In the genomic region with DNA sequence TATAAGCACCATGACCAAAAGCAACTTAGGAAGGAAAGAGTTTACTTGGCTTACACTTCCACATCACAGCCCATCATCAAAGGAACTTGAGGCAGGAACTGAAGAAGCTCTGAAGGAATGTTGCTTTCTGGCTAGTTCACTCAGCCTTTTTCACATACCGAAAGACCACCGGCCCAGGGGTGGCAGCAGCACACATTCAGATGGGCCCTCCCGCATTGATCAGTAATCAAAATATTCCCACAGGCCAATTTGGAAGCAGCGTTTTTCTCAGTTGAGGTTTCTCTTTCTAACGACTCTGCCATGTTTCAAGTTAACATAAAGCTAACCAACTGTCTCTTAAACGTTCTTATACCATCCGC, we compare ENCODE assay signal across 8 mouse cellular contexts. TPM values are rescaled to one million over a fixed set of nuclear protein-coding genes. Genes with fewer than 3 reads are reported as not detected.
DNase-seq lines count a peak whose midpoint lies in the region; ATAC-seq and TF ChIP-seq lines count a peak whose summit lies in the region.

No protein-coding gene starts in this region.

- H3K9ac ChIP-seq in heart, embryonic 11.5 days (ENCODE audit: low read depth, low read length) = peak overlapping the region; percentile 99

- H3K36me3 ChIP-seq in heart, embryonic 11.5 days (ENCODE audit: control insufficient read depth, insufficient read depth, low read length) = peaks cover 2% of the 10 kb centered on the region
- H3K36me3 ChIP-seq in thymus, adult 2 months (ENCODE audit: control insufficient read depth, insufficient read depth, low read length) = no peaks in the 10 kb centered on the region

- TF ChIP-seq CTCF in thymus, adult 2 months (IDR thresholded peaks at IDR 0.05; ENCODE audit: borderline replicate concordance, control insufficient read depth, extremely low read depth, insufficient read depth, low read length, poor library complexity) = no peak

- peak overlapping the region; percentile 99 for H3K4me3 ChIP-seq in heart, embryonic 11.5 days (ENCODE audit: low read depth, low read length)
- H3K4me3 ChIP-seq in thymus, adult 2 months (ENCODE audit: control insufficient read depth, insufficient read depth, low read length) = peak overlapping the region; percentile 91

- peak; percentile 45; the same call in 1 of the 2 replicates for ATAC-seq in heart, embryonic 11.5 days (replicated peaks; ENCODE audit: insufficient number of reproducible peaks, low FRiP score, low TSS enrichment)

- H3K9me3 ChIP-seq in heart, embryonic 11.5 days (replicated peaks; ENCODE audit: control insufficient read depth, low read length) = no peaks in the 10 kb centered on the region

- H3K4me1 ChIP-seq in heart, embryonic 11.5 days (ENCODE audit: control insufficient read depth, insufficient read depth, low read length) = no peaks in the 10 kb centered on the region
- peaks cover 12% of the 10 kb centered on the region for H3K4me1 ChIP-seq in thymus, adult 2 months (replicated peaks; ENCODE audit: control insufficient read depth, insufficient read depth, low read length)

- peak overlapping the region; percentile 78 for H3K4me2 ChIP-seq in heart, embryonic 11.5 days

- no peaks in the 10 kb centered on the region for H3K27me3 ChIP-seq in heart, embryonic 11.5 days (ENCODE audit: control insufficient read depth, insufficient read depth, low read length)
- no peaks in the 10 kb centered on the region for H3K27me3 ChIP-seq in thymus, adult 2 months (ENCODE audit: control insufficient read depth, insufficient read depth, low read length)

- H3K27ac ChIP-seq in heart, embryonic 11.5 days (ENCODE audit: low read depth, low read length) = peak overlapping the region; percentile 94; the same call in 1 of the 2 replicates
- peak overlapping the region; percentile 68 for H3K27ac ChIP-seq in thymus, adult 2 months (ENCODE audit: control insufficient read depth, insufficient read depth, low read length)

- TF ChIP-seq POLR2A in thymus, adult 2 months (IDR thresholded peaks at IDR 0.05; ENCODE audit: control insufficient read depth, extremely low read depth, insufficient read depth, low read length, poor library complexity) = no peak

- intact Hi-C loops in heart, postnatal 10 days (cut with DNase I) = loop anchor here (2.0 kb wide), 1 partner anchor 165 kb away; the partner anchor contains the start of gene Gk5

- no peak for DNase-seq in heart, postnatal 10 days
- DNase-seq in thymus, adult 2 months = peak; percentile 45
- no peak for DNase-seq in thymus, postnatal 25 days
- peak; percentile 27 for DNase-seq in heart, postnatal 4 days
- DNase-seq in lung, postnatal 14 days = peak; percentile 20
- DNase-seq in thymus, postnatal 4 days = peak; percentile 46
- no peak for DNase-seq in cerebellum, postnatal 36 days

- whole genome bisulfite sequencing in heart, embryonic 11.5 days (ENCODE audit: insufficient replicate concordance) = under 1% methylated on average over 7 of the region's 7 CpGs
- 1% methylated on average over 7 of the region's 7 CpGs for WGBS in thymus, adult 2 months

RNA-seq across cellular contexts. Expression of gene Xrn1, which starts 0.4 kb away (rescaled TPM):
- polyA plus RNA-seq in heart, embryonic 11.5 days (2014; fragmentation: Nextera tagmentation; extraction: Ambion mirVana) = 9.9 and 18.5 TPM in 2 replicates
- total RNA-seq in heart, postnatal 10 days (2021) = 10 to 100 TPM; 24.2 to 26.3 TPM
- 15.7 and 16.2 TPM in 2 replicates for polyA plus RNA-seq in thymus, adult 2 months (2012; rRNA removed)
- total RNA-seq in heart, postnatal 4 days (2021) = 10 to 100 TPM; 26.1 to 28.3 TPM

Comparison
In these comparisons a context has a peak if more than half of its experiments do, and no peak if none do; other contexts are left out.
1. DNase-seq: peak in thymus, adult 2 months (single experiment), heart, postnatal 4 days (single experiment), lung, postnatal 14 days (single experiment) and thymus, postnatal 4 days (single experiment); none in heart, postnatal 10 days (0 of 2), thymus, postnatal 25 days (single experiment) and cerebellum, postnatal 36 days (0 of 2).